Mouse (Mus musculus) heart, embryonic 13.5 days (tissue): ENCODE results near the gene Polr1d. TPM values are rescaled to one million over a fixed set of nuclear protein-coding genes. Genes with fewer than 3 reads are reported as not detected.

Experiments used
- ATAC-seq: fragments of 200-750 bp; cut with Nextera tagmentation; 2 replicates; pipeline ENCODE4 v1.8.0; 2017; ENCODE audit warnings: moderate TSS enrichment; ENCODE audit not compliant: insufficient number of reproducible peaks, low FRiP score, low TSS enrichment; ENCODE audit errors: extremely low read depth
- H3K27ac ChIP-seq: fragments of 300-500 bp; sonication (generic); replicated peaks from 2 replicates; pipeline ENCODE4 v1.5.1; 2015; ENCODE audit warnings: moderate library complexity, mild to moderate bottlenecking, inconsistent platforms
- H3K27me3 ChIP-seq: fragments of 300-500 bp; sonication (generic); replicated peaks from 2 replicates; pipeline ENCODE4 v1.6.1; 2015; ENCODE audit warnings: mild to moderate bottlenecking, inconsistent platforms
- H3K36me3 ChIP-seq: fragments of 300-500 bp; sonication (generic); 2 replicates; pipeline ENCODE4 v1.6.1; 2015; ENCODE audit warnings: mild to moderate bottlenecking, inconsistent platforms
- H3K4me1 ChIP-seq: fragments of 300-500 bp; sonication (generic); 2 replicates; pipeline ENCODE4 v1.6.1; 2015; ENCODE audit warnings: inconsistent platforms
- H3K4me2 ChIP-seq: fragments of 300-500 bp; sonication (generic); 2 replicates; pipeline ENCODE4 v1.6.1; 2015; ENCODE audit warnings: inconsistent platforms, mild to moderate bottlenecking, moderate library complexity
- H3K4me3 ChIP-seq: fragments of 300-500 bp; sonication (generic); 2 replicates; pipeline ENCODE4 v1.5.1; 2015; ENCODE audit warnings: moderate library complexity, mild to moderate bottlenecking, inconsistent platforms
- H3K9ac ChIP-seq: fragments of 300-500 bp; sonication (generic); 2 replicates; pipeline ENCODE4 v1.6.1; 2015; ENCODE audit warnings: inconsistent platforms, mild to moderate bottlenecking, moderate library complexity
- H3K9me3 ChIP-seq: fragments of 300-500 bp; sonication (generic); 2 replicates; pipeline ENCODE4 v1.6.1; 2016; ENCODE audit warnings: inconsistent platforms
- WGBS: fragments of 180-500 bp; shearing (Covaris S2); methylation state at CpG from one replicate; pipeline ENCODE4 v1.1.7; 2015; ENCODE audit warnings: mixed read lengths; 5-methylcytosine and 5-hydroxymethylcytosine counted together
- polyA plus RNA-seq: library from polyadenylated mRNA; unstranded; fragments of >200 nt; fragmentation: Nextera tagmentation; extraction: Ambion mirVana; gene quantifications from 2 replicates; pipeline ENCODE4 v1.2.1, GENCODE M21; 2015

The Polr1d gene
- polyA plus RNA-seq, 1 experiment from 2014 or later: 90.1 TPM

DNA sequence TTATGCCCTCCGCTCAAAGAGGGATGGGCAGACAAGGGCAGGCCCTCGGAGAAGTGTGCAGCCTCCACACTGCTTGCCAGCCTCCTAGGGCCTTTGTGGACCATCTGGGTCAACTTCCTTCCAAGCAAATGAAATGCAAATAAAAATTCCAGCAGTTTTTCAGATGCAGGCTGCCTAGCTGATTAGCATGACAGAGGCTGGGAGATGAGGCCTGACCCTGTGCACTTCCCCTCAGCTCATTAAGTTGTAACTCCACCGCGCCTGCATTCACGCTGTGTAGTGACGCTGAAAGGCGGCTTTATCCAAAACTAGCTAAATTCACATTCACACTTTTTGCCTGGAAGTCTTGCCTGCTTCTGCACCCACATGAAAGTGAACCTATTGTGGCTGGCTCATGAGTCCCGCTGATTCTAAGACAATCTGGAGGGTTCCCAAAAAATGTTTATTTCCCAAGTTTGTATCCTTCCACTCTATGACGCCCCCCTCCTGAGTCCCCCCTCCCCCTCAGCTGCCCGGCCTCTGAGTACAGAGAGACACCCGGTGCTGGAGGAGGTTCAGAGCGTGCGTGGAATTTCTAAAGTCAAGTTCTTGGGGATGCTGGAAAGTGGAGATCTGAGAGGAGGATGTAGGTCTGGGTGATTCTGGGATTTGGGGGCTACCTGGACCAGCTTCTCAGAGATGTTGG, 78.7 kb downstream of the Polr1d start:
- WGBS: 13% methylated on average over 13 of the region's 13 CpGs
- ATAC-seq: no peak
- no peaks in the 10 kb centered on the region for H3K4me1 ChIP-seq
- no peak overlapping the region for H3K4me2 ChIP-seq
- no peaks in the 10 kb centered on the region for H3K36me3 ChIP-seq
- no peak overlapping the region for H3K4me3 ChIP-seq
- H3K9me3 ChIP-seq: no peaks in the 10 kb centered on the region
- H3K27me3 ChIP-seq: peaks cover 41% of the 10 kb centered on the region
- no peak overlapping the region for H3K27ac ChIP-seq
- no peak overlapping the region for H3K9ac ChIP-seq

DNA sequence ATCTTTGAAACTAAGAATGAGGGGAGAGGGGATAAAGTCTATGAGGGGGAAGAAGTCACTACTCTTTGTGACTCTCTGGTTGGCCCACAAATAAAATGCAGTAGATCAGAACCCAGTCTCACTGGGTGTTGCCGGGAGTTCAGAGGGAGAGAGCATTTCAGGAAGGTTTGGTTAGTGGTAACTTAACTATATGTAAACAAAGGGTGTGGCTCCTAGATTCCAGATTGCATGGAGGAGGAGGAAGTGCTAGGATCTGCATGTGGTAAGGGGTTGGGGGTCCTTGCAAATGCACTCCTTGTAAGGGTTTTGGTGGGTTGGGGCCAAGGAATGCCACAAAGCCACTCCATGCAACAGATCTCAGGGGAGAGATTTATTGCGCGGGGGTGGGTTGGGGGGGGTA, 79.5 kb downstream of the Polr1d start:
- H3K9me3 ChIP-seq: no peaks in the 10 kb centered on the region
- no peaks in the 10 kb centered on the region for H3K4me1 ChIP-seq
- peaks cover 41% of the 10 kb centered on the region for H3K27me3 ChIP-seq
- no peak overlapping the region for H3K9ac ChIP-seq
- H3K4me3 ChIP-seq: no peak overlapping the region
- H3K36me3 ChIP-seq: no peaks in the 10 kb centered on the region
- H3K27ac ChIP-seq: no peak overlapping the region
- WGBS: 31% methylated on average over 3 of the region's 3 CpGs
- no peak for ATAC-seq
- no peak overlapping the region for H3K4me2 ChIP-seq

DNA sequence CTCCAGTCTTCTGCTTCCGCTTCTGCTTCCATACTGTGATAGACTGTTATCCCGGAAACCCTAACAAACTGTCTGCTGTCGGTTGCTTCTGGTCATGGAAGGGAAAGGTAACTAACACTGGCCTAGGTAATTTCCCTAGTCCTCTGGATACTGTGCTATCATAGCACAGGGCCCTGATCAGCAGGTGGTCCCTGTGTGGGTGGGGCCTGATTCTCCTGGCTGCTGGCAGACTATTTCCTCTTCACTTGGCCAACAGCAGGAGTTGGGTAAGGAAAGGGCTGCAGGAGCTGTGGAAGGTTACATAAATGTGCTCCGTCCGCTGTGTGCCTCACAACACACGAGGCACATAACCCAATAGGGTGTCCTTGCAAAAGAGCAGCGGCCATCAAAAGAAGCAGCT, 80.6 kb downstream of the Polr1d start:
- Histone ChIP-seq H3K27me3 (peaks cover 41% of the 10 kb centered on the region), H3K9me3 (no peaks in the 10 kb centered on the region), H3K9ac (no peak overlapping the region), H3K4me2 (no peak overlapping the region), H3K4me3 (no peak overlapping the region), H3K4me1 (no peaks in the 10 kb centered on the region), H3K27ac (no peak overlapping the region), H3K36me3 (no peaks in the 10 kb centered on the region)
- WGBS: 59% methylated on average over 7 of the region's 7 CpGs
- ATAC-seq: no peak

DNA sequence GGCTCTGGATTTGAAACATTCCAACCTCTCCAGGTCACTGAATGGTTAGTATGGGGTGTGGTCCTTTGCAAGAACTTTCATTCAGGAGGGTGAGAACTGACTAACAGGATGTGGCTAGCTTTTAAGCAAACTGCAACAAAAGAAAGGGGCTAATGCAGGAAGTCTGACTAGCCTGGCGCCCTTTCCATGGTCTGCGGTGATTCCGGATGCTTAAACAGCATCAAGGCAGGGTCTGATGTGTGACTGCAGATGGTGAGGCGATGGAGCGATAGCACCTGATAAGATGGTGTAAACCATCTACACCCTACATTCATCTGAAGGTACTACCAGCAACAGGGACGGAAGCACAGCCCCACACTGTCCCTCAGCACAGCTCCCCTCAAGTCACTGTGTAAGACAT, 82.5 kb downstream of the Polr1d start:
- no peaks in the 10 kb centered on the region for H3K9me3 ChIP-seq
- ATAC-seq: no peak
- 49% methylated on average over 6 of the region's 6 CpGs for WGBS

DNA sequence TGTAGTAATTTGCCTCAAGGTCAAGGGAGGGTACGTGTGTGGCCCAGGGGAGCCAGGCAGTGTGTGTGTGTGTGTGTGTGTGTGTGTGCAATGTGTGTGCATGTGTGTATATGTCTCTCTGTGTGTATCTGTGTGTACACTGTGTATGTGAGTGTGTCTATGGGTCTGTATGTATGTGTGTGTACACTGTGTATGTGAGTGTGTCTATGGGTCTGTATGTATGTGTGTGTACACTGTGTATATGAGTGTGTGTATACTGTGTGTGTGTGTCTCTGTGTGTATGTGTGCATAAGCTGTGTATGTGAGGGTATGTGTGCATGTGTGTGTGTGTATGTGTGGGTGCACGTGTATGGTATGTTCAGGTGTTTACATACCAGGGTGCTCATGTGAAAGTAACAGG, 82.9 kb downstream of the Polr1d start:
- Histone ChIP-seq H3K4me2 (no peak overlapping the region), H3K9ac (no peak overlapping the region), H3K4me1 (no peaks in the 10 kb centered on the region), H3K4me3 (no peak overlapping the region), H3K36me3 (no peaks in the 10 kb centered on the region), H3K9me3 (no peaks in the 10 kb centered on the region), H3K27me3 (peaks cover 33% of the 10 kb centered on the region), H3K27ac (no peak overlapping the region)
- 80% methylated on average over 2 of the region's 2 CpGs for WGBS
- no peak for ATAC-seq

More for the DNA sequence above, 82.5 kb downstream of the Polr1d start:
- no peak overlapping the region for H3K4me3 ChIP-seq
- H3K36me3 ChIP-seq: no peaks in the 10 kb centered on the region
- H3K4me2 ChIP-seq: no peak overlapping the region
- no peaks in the 10 kb centered on the region for H3K4me1 ChIP-seq
- no peak overlapping the region for H3K27ac ChIP-seq
- peaks cover 38% of the 10 kb centered on the region for H3K27me3 ChIP-seq
- H3K9ac ChIP-seq: no peak overlapping the region

Other genes starting within 250 kb of the Polr1d start
- 348 and 372 TPM in 2 replicates for gene Rpl21, start 244.2 kb upstream of the Polr1d start, polyA plus RNA-seq
- 8.1 and 10.7 TPM in 2 replicates for gene Rasl11a, start 232.0 kb upstream of the Polr1d start, polyA plus RNA-seq
- 79.2 and 84.9 TPM in 2 replicates for gene Gtf3a, start 128.4 kb upstream of the Polr1d start, polyA plus RNA-seq
- gene Mtif3, start 113.2 kb upstream of the Polr1d start, polyA plus RNA-seq: 20.5 and 22.7 TPM in 2 replicates
- 10.3 and 10.8 TPM in 2 replicates for gene Lnx2, start 464 bp upstream of the Polr1d start, polyA plus RNA-seq
- gene Gsx1, start 111.6 kb downstream of the Polr1d start, polyA plus RNA-seq: not detected in 2 replicates
- not detected in 2 replicates for gene Pdx1, start 192.9 kb downstream of the Polr1d start, polyA plus RNA-seq
- gene Cdx2, start 230.2 kb downstream of the Polr1d start, polyA plus RNA-seq: not detected in 2 replicates
- gene Urad, start 245.4 kb downstream of the Polr1d start, polyA plus RNA-seq: not detected in 2 replicates